Mouse (Mus musculus) testis, adult 2 months (tissue): ENCODE results near the gene Kdm6b. TPM values are rescaled to one million over a fixed set of nuclear protein-coding genes. Genes with fewer than 3 reads are reported as not detected.

Source experiments
- H3K27ac ChIP-seq: fragments of 200-500 bp; 2 replicates; pipeline ENCODE4 v1.5.1; 2012; ENCODE audit warnings: low read depth, low read length; ENCODE audit not compliant: control insufficient read depth, insufficient read depth
- H3K27me3 ChIP-seq: fragments of 200-500 bp; 2 replicates; pipeline ENCODE4 v1.6.1; 2012; ENCODE audit warnings: mild to moderate bottlenecking, low read length, moderate library complexity; ENCODE audit not compliant: control insufficient read depth, insufficient read depth
- H3K36me3 ChIP-seq: fragments of 200-500 bp; 2 replicates; pipeline ENCODE4 v1.6.1; 2012; ENCODE audit warnings: mild to moderate bottlenecking, low read length; ENCODE audit not compliant: control insufficient read depth, insufficient read depth
- H3K4me1 ChIP-seq: fragments of 200-500 bp; 2 replicates; pipeline ENCODE4 v1.6.1; 2012; ENCODE audit warnings: low read length; ENCODE audit not compliant: control insufficient read depth, insufficient read depth
- H3K4me3 ChIP-seq: fragments of 200-500 bp; 2 replicates; pipeline ENCODE4 v1.5.1; 2012; ENCODE audit warnings: low read depth, mild to moderate bottlenecking, low read length, moderate library complexity, mixed read lengths; ENCODE audit not compliant: control insufficient read depth
- CTCF ChIP-seq: fragments of 200-500 bp; IDR thresholded peaks from 2 replicates; pipeline ENCODE4 v1.5.1; 2012; ENCODE audit warnings: low read depth, mild to moderate bottlenecking, inconsistent platforms, low read length, moderate library complexity; ENCODE audit not compliant: control insufficient read depth, insufficient read depth, insufficient replicate concordance
- POLR2A ChIP-seq: fragments of 200-500 bp; IDR thresholded peaks from 2 replicates; pipeline ENCODE4 v1.6.1; 2012; ENCODE audit warnings: low read depth, mild to moderate bottlenecking, inconsistent platforms, low read length, moderate library complexity; ENCODE audit not compliant: control insufficient read depth
- polyA plus RNA-seq: library from polyadenylated mRNA; depleted of rRNA; stranded (reverse); fragments of >200 nt; gene quantifications from 2 replicates; pipeline ENCODE4 v1.2.3, GENCODE M21; 2012

Kdm6b gene
- polyA plus RNA-seq, 1 experiment: 8.0 TPM

DNA sequence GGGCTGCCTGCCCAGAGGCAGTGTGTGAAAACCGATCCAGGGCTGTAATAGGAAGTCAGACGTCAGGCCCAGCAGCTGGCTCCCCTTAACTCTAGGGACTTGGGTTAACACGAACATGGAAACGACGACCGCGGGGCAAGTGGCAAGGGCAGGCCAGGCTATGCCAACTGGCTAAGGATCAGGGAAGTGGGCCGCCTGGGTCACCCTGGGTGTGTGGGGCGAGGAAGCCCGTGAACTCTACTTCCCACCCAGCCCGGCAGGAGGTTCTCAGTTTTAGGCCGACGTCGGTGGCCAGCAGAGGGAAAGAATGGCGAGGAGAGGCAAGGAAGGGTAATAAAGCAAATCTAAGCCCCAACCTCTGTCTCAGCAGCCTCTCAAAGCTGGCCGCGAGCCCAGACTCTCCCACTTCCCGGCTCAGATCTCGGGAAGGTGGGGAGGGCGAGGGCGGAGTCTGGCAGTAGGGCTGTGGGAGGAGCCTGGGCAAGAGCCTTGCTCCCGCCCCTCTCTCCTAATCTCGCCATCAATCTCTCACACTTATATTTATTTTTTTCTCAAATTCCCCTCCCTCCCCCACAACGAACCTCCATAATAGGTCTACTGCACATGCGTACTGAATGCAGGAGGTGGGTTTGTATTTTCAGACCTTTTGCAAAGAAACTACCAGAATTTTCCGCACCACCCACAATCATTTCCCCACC is 47.2 kb downstream of the Kdm6b start:
- Histone ChIP-seq H3K27ac (peak overlapping the region; percentile 88), H3K4me3 (peak overlapping the region; percentile 75), H3K27me3 (no peaks in the 10 kb centered on the region), H3K36me3 (no peaks in the 10 kb centered on the region), H3K4me1 (peaks cover 30% of the 10 kb centered on the region)
- TF ChIP-seq CTCF (no peak), POLR2A (peak; percentile 68)

DNA sequence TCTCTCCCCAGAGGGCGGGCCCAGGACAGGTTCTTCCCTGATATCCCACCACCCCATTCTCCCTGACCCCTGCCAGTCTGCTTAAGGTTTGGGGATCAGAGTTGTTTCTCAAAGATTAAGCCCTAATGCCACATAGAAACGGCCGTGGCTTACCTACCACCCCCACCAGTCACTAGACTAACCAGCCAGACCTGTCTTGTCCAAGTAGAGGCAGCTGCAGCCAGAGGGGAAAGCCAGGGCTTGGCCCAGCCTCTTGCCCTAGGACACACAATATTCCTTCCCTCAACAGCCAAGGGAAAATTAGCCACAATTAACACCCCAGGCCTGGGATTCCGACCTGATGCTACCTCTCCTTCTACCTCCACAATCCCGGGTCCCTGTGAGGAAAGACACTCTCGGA is 47.8 kb downstream of the Kdm6b start:
- peak overlapping the region; percentile 88 for H3K27ac ChIP-seq
- H3K4me3 ChIP-seq: peak overlapping the region; percentile 75; the same call in 1 of the 2 replicates
- H3K4me1 ChIP-seq: peaks cover 30% of the 10 kb centered on the region
- TF ChIP-seq POLR2A: no peak
- no peaks in the 10 kb centered on the region for H3K27me3 ChIP-seq
- H3K36me3 ChIP-seq: no peaks in the 10 kb centered on the region

DNA sequence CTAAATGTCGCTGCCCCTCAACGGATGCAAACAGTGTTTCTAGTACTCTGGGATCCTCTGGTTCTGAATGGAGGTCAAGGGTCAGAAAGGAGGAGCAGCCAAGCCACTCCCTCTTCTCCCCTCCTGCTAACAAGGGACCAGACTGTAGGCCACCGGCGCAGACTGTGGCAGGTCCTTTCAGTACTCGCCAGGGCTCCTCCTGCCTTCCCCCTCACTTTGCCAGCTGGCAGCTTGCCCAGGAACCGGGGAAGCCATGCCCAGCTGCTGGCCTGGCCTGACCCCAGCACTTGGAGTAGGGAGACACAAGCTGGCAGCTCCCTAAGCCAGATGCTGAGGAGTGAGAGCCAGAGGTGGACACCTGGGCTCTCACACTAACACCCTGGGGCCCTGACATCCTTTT is 48.6 kb downstream of the Kdm6b start:
- H3K27ac ChIP-seq: no peak overlapping the region; the same call in 1 of the 2 replicates
- TF ChIP-seq POLR2A (no peak), CTCF (no peak)
- H3K36me3 ChIP-seq: no peaks in the 10 kb centered on the region; the same call in 1 of the 2 replicates
- peaks cover 30% of the 10 kb centered on the region for H3K4me1 ChIP-seq
- no peaks in the 10 kb centered on the region for H3K27me3 ChIP-seq
- H3K4me3 ChIP-seq: no peak overlapping the region

DNA sequence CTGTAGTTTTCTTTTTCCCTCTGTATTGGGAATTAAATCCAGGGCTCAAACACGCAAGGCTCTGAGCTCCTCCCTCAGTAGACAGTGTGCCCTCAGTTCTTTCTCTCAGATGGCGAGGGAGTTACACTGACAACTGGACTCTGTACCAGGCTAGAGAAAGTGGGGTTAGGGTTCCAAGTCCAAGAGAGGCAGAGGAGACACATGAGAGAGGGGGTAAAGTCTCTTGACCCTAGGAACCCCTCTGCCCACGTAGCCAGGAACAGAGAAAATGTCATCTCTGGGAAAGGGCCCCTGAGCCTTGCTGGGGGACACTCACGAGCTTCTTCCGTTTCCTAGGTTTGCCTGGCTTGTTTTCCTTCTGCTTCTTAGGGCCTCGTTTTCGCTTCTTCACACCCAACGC is 49.1 kb downstream of the Kdm6b start:
- no peaks in the 10 kb centered on the region; the same call in 1 of the 2 replicates for H3K36me3 ChIP-seq
- no peak overlapping the region for H3K27ac ChIP-seq
- peaks cover 30% of the 10 kb centered on the region for H3K4me1 ChIP-seq
- no peaks in the 10 kb centered on the region for H3K27me3 ChIP-seq
- no peak overlapping the region for H3K4me3 ChIP-seq
- TF ChIP-seq POLR2A (no peak), CTCF (no peak)

GRCm38 (mm10) chr11:69362479-69362878 is 51.0 kb downstream of the Kdm6b start:
- TF ChIP-seq POLR2A (no peak), CTCF (no peak)
- Histone ChIP-seq H3K36me3 (peaks cover 5% of the 10 kb centered on the region), H3K4me3 (no peak overlapping the region), H3K27me3 (no peaks in the 10 kb centered on the region), H3K27ac (no peak overlapping the region), H3K4me1 (peaks cover 24% of the 10 kb centered on the region)

- no peaks in the 10 kb centered on the region for H3K27me3 ChIP-seq
- peaks cover 5% of the 10 kb centered on the region for H3K36me3 ChIP-seq
- H3K4me3 ChIP-seq: no peak overlapping the region
- no peak overlapping the region for H3K27ac ChIP-seq
- TF ChIP-seq POLR2A (no peak), CTCF (no peak)
- H3K4me1 ChIP-seq: peaks cover 20% of the 10 kb centered on the region
Measured at GRCm38 (mm10) chr11:69362021-69362420, 51.5 kb downstream of the Kdm6b start.

- no peak overlapping the region for H3K4me3 ChIP-seq
Measured at GRCm38 (mm10) chr11:69357690-69358089, 55.8 kb downstream of the Kdm6b start.

More at GRCm38 (mm10) chr11:69357690-69358089, 55.8 kb downstream of the Kdm6b start:
- TF ChIP-seq POLR2A (no peak), CTCF (no peak)
- Histone ChIP-seq H3K27ac (no peak overlapping the region), H3K4me1 (no peaks in the 10 kb centered on the region), H3K36me3 (peaks cover 12% of the 10 kb centered on the region), H3K27me3 (no peaks in the 10 kb centered on the region)
